Mouse (Mus musculus): ENCODE results near the gene Fgfr2. TPM values are rescaled to one million over a fixed set of nuclear protein-coding genes. Genes with fewer than 3 reads are reported as not detected.

The Fgfr2 gene
- total RNA-seq, 2 experiments from 2014 or later = 47.6 to 49.5 TPM

GRCm38 (mm10) chr7:131989056-131989455 is 1134.1 kb downstream of the Fgfr2 start:
- Histone ChIP-seq H3K4me3 (no peak overlapping the region), H3K27ac (no peak overlapping the region)
- no peak for TF ChIP-seq CTCF (conservative IDR thresholded peaks at IDR 0.05)
- no peak for DNase-seq (ENCODE audit: low spot score in 2 of 2)

DNA sequence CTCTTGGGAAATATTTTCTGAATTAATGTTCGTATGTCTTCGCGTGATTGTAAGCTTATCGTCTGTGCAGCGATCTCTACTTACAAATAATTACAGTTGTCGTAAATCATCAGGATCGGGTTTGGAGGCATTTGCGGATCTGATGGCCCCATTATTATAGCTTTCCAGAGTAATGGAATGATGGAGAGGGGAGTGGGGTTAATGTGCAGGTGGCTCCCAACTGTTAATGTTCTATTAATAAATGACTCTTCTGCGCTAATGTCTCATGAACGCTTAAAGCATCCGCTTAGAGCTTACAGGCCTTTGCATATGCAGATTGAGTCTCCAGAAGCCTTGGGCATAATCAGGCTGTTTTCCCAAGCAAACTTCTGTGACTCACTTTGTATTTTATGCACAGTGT is 1144.5 kb downstream of the Fgfr2 start:
- no peak for DNase-seq (ENCODE audit: low spot score in 2 of 2)
- H3K4me3 ChIP-seq = no peak overlapping the region
- peak overlapping the region; percentile 55; the same call in 1 of the 2 replicates for H3K27ac ChIP-seq
- TF ChIP-seq CTCF (conservative IDR thresholded peaks at IDR 0.05) = no peak

GRCm38 (mm10) chr7:131975867-131976266 is 1147.3 kb downstream of the Fgfr2 start:
- TF ChIP-seq CTCF (conservative IDR thresholded peaks at IDR 0.05) = no peak
- no peak for DNase-seq (ENCODE audit: low spot score in 2 of 2)

GRCm38 (mm10) chr7:131970255-131970654 is 1152.9 kb downstream of the Fgfr2 start:
- no peak for TF ChIP-seq CTCF (conservative IDR thresholded peaks at IDR 0.05)
- DNase-seq (ENCODE audit: low spot score in 2 of 2) = peak in 1 of 2 experiments; percentile 45
- Histone ChIP-seq H3K27ac (peak overlapping the region; percentile 48; the same call in 1 of the 2 replicates), H3K4me3 (peak overlapping the region; percentile 41)

More at GRCm38 (mm10) chr7:131975867-131976266, 1147.3 kb downstream of the Fgfr2 start:
- H3K27ac ChIP-seq = no peak overlapping the region
- H3K4me3 ChIP-seq = no peak overlapping the region

- H3K4me3 ChIP-seq = peak overlapping the region; percentile 69
- DNase-seq (ENCODE audit: low spot score in 2 of 2) = peak in 1 of 2 experiments; percentile 13
- peak; percentile 50 for TF ChIP-seq CTCF (conservative IDR thresholded peaks at IDR 0.05)
- H3K27ac ChIP-seq = peak overlapping the region; percentile 96
Measured at GRCm38 (mm10) chr7:131966916-131967494, 1156.1 kb downstream of the Fgfr2 start.

- peak within 1 kb of the TSS; percentile 69 for H3K4me3 ChIP-seq
- peak; percentile 39 to 46 for DNase-seq (ENCODE audit: low spot score in 2 of 2)
- peak within 1 kb of the TSS; percentile 96 for H3K27ac ChIP-seq
- peak; percentile 45 for TF ChIP-seq CTCF (conservative IDR thresholded peaks at IDR 0.05)
Measured at GRCm38 (mm10) chr7:131966023-131966915, 1156.9 kb downstream of the Fgfr2 start, which contains the start of gene Gpr26. Gene Gpr26, plus strand, starts transcription at chr7:131966460.

GRCm38 (mm10) chr7:131960551-131960950 is 1162.6 kb downstream of the Fgfr2 start:
- Histone ChIP-seq H3K4me3 (no peak overlapping the region), H3K27ac (no peak overlapping the region)
- no peak for TF ChIP-seq CTCF (conservative IDR thresholded peaks at IDR 0.05)
- no peak for DNase-seq (ENCODE audit: low spot score in 2 of 2)

DNA sequence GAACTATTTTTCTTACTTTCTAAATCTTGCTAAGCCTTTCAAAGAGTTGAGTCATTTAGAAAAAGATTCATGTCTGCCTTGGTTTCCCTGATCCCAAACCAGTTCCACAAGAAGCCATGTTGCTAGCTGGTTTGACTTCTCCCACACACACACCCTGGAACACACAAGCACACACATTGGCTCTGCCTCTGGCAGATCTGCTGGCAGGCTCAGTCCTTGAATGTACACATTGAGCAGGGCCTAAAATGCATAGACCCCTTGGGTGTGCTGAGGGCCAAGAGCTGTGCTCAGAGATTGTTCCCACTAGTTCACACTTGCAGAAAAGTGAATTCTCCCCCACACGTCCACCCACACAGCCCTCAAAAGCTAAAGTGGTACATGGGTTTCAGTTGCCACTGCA is 1164.4 kb downstream of the Fgfr2 start:
- DNase-seq (ENCODE audit: low spot score in 2 of 2) = no peak
- no peak overlapping the region for H3K4me3 ChIP-seq
- TF ChIP-seq CTCF (conservative IDR thresholded peaks at IDR 0.05) = no peak
- no peak overlapping the region for H3K27ac ChIP-seq

GRCm38 (mm10) chr7:131953402-131953801 is 1169.7 kb downstream of the Fgfr2 start:
- TF ChIP-seq CTCF (conservative IDR thresholded peaks at IDR 0.05) = no peak
- Histone ChIP-seq H3K4me3 (no peak overlapping the region), H3K27ac (no peak overlapping the region)
- no peak for DNase-seq (ENCODE audit: low spot score in 2 of 2)

DNA sequence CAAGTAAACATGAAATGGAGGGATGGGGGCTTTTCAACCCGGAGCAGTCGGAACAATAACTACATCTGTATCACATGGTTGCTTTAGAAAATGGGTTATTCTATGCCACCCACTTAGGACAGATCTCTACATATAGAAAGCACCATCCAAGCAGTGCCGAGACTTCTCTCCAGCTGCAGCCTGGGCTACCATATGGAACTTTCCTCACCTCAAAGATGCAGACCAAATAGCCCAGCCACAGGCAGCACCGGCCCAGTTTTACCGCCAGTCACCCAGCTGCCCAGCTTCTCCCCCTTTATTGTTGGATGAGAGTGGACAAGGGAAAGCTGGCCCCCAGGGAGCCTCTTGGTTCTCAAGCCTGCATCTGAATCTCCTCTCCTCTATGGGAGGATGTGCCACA is 1172.0 kb downstream of the Fgfr2 start:
- TF ChIP-seq CTCF (conservative IDR thresholded peaks at IDR 0.05) = no peak
- no peak for DNase-seq (ENCODE audit: low spot score in 2 of 2)
- Histone ChIP-seq H3K4me3 (no peak overlapping the region), H3K27ac (no peak overlapping the region)

DNA sequence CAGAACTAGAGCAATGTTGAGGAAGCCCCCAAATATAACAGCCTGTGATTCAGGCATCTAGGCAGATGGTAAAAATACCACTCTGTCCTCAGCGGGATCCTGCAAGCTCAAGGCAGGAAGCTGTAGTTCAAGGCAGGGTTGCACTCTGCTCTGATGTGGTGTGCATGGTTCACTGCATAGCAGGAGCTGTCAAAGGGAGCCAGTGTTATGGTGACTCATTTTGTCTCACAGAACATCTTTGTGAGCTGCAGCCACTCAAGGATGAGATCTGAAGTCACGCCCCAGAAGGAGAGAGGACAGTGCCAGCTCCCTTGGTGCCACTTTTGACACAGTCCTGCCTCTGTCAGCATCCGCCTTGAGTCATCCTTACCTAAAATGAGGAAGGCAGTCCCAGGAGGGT is 1185.5 kb downstream of the Fgfr2 start:
- no peak overlapping the region for H3K27ac ChIP-seq
- TF ChIP-seq CTCF (conservative IDR thresholded peaks at IDR 0.05) = no peak
- DNase-seq (ENCODE audit: low spot score in 2 of 2) = no peak

GRCm38 (mm10) chr7:131927288-131928050 is 1195.7 kb downstream of the Fgfr2 start:
- Histone ChIP-seq H3K4me3 (no peak overlapping the region), H3K27ac (no peak overlapping the region)
- TF ChIP-seq CTCF (conservative IDR thresholded peaks at IDR 0.05) = no peak
- peak in 1 of 2 experiments; percentile 1 for DNase-seq (ENCODE audit: low spot score in 2 of 2)

More for the DNA sequence above, 1185.5 kb downstream of the Fgfr2 start:
- H3K4me3 ChIP-seq = no peak overlapping the region

GRCm38 (mm10) chr7:131917384-131917783 is 1205.8 kb downstream of the Fgfr2 start:
- no peak for DNase-seq (ENCODE audit: low spot score in 2 of 2)
- TF ChIP-seq CTCF (conservative IDR thresholded peaks at IDR 0.05) = no peak
- no peak overlapping the region for H3K27ac ChIP-seq

More at GRCm38 (mm10) chr7:131917384-131917783, 1205.8 kb downstream of the Fgfr2 start:
- no peak overlapping the region for H3K4me3 ChIP-seq
